In the genomic region with DNA sequence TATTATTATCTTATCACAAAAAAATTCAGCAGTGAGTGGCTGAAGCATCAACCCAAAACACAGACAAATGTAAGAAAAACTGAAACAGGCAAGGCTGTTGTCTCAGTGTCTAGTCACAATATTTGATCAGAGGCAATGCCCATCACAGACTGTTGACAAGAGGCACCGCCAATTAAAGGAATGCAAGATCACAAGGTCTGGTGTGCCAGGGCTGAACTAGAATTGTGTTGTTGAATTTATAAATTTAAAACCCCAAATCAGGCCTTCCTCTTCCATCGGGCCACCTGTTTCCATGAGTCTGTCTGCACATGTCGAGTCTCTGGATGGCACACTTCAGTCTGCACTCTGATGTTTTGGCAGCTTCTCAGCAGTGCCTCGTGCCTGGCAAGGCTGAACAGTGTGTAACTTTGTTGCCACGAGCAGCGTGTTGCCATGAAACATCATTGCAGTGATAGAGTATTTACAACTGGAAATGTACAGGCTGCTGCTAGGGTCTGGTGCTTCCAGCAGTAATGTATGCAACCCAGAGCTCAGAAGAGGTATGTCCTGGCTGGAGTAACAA, we compare ENCODE assay signal across 10 mouse cellular contexts.
DNase-seq lines count a peak whose midpoint lies in the region; ATAC-seq and TF ChIP-seq lines count a peak whose summit lies in the region.
"Had no signal": no experiment of that assay in that cellular context is flagged by ENCODE, and none has a peak within 500 bp of the region (broad histone marks: within the 10 kb centered on the region; RNA-seq: fewer than 3 reads in every experiment).

No protein-coding gene starts in this region.

- no peak for TF ChIP-seq CTCF in heart, adult 2 months (IDR thresholded peaks at IDR 0.05)
- no peak for TF ChIP-seq CTCF in lung, postnatal 0 days (IDR thresholded peaks at IDR 0.05)

- 48% methylated on average over 6 of the region's 6 CpGs for WGBS in heart, adult 2 months
- WGBS in heart, embryonic 15.5 days = 45% methylated on average over 6 of the region's 6 CpGs
- WGBS in lung, postnatal 0 days = 33% methylated on average over 6 of the region's 6 CpGs

- H3K4me3 ChIP-seq in heart, adult 2 months = no peak overlapping the region
- H3K4me3 ChIP-seq in heart, embryonic 15.5 days = no peak overlapping the region
- no peak overlapping the region for H3K4me3 ChIP-seq in lung, postnatal 0 days (ENCODE audit: low read depth, low read length)
- H3K4me3 ChIP-seq: liver, embryonic 13.5 days had no signal

- no peak overlapping the region for H3K27ac ChIP-seq in heart, adult 2 months
- H3K27ac ChIP-seq in heart, embryonic 15.5 days = no peak overlapping the region
- H3K27ac ChIP-seq in lung, postnatal 0 days (ENCODE audit: low read length) = no peak overlapping the region
- H3K27ac ChIP-seq: kidney, postnatal 0 days; liver, embryonic 13.5 days had no signal

- no peaks in the 10 kb centered on the region for H3K27me3 ChIP-seq in heart, adult 2 months (ENCODE audit: control insufficient read depth, insufficient read depth, low read length)
- no peaks in the 10 kb centered on the region for H3K27me3 ChIP-seq in heart, embryonic 15.5 days
- no peaks in the 10 kb centered on the region for H3K27me3 ChIP-seq in lung, postnatal 0 days (replicated peaks; ENCODE audit: insufficient read depth, low read length)
- H3K27me3 ChIP-seq: liver, embryonic 13.5 days had no signal

- peak; percentile 78 for TF ChIP-seq EP300 in heart, adult 2 months (IDR thresholded peaks at IDR 0.05; ENCODE audit: insufficient read depth, low read depth, low read length)
- no peak for TF ChIP-seq EP300 in lung, postnatal 0 days (IDR thresholded peaks at IDR 0.05)

- no peak overlapping the region for H3K4me2 ChIP-seq in heart, embryonic 15.5 days
- H3K4me2 ChIP-seq in lung, postnatal 0 days (replicated peaks; ENCODE audit: low read depth, low read length) = no peak overlapping the region
- H3K4me2 ChIP-seq: liver, embryonic 13.5 days had no signal

- no peaks in the 10 kb centered on the region for H3K79me2 ChIP-seq in heart, adult 2 months (replicated peaks; ENCODE audit: control insufficient read depth, insufficient read depth, low read length)

- TF ChIP-seq POLR2A in heart, adult 2 months (IDR thresholded peaks at IDR 0.05; ENCODE audit: insufficient read depth, low read depth, low read length) = no peak

- intact Hi-C loops in heart, adult 2 months (cut with DNase I) = no loop called here
- intact Hi-C loops in heart, postnatal 25 days (cut with DNase I) = no loop called here

- H3K4me1 ChIP-seq in heart, adult 2 months (ENCODE audit: control insufficient read depth, insufficient read depth, low read length) = peaks cover 5% of the 10 kb centered on the region
- peaks cover 21% of the 10 kb centered on the region for H3K4me1 ChIP-seq in heart, embryonic 15.5 days (replicated peaks)
- peaks cover 8% of the 10 kb centered on the region; the same call in 1 of the 2 replicates for H3K4me1 ChIP-seq in lung, postnatal 0 days (ENCODE audit: insufficient read depth, low read depth, low read length)

- H3K9ac ChIP-seq in heart, adult 2 months (ENCODE audit: low read depth, low read length) = no peak overlapping the region
- H3K9ac ChIP-seq in heart, embryonic 15.5 days = no peak overlapping the region
- H3K9ac ChIP-seq in lung, postnatal 0 days (replicated peaks; ENCODE audit: low read depth) = no peak overlapping the region
- H3K9ac ChIP-seq: liver, embryonic 13.5 days had no signal

- ATAC-seq in heart, embryonic 15.5 days (replicated peaks; ENCODE audit: insufficient number of reproducible peaks, insufficient read depth, low FRiP score, low read depth) = peak; percentile 56; the same call in 1 of the 2 replicates
- ATAC-seq in lung, postnatal 0 days = peak; percentile 28
- no peak for ATAC-seq in erythroblast, adult 5-6 weeks (replicated peaks; ENCODE audit: low FRiP score, poor library complexity, severe bottlenecking)

- DNase-seq in heart, adult 2 months = peak; percentile 65 to 77
- DNase-seq in heart, postnatal 25 days (ENCODE audit: low spot score) = no peak
- DNase-seq in adrenal gland, postnatal 14 days = peak; percentile 46
- DNase-seq in lung, postnatal 0 days (ENCODE audit: low spot score) = peak; percentile 52
- DNase-seq in thymus, postnatal 10 days (ENCODE audit: low spot score in 2 of 2) = no peak
- DNase-seq in urinary bladder, adult 18-20 months (ENCODE audit: low spot score in 2 of 2) = no peak
- DNase-seq: liver, embryonic 13.5 days had no signal

- H3K36me3 ChIP-seq in heart, adult 2 months (ENCODE audit: control insufficient read depth, insufficient read depth, low read length) = no peaks in the 10 kb centered on the region
- H3K36me3 ChIP-seq in heart, embryonic 15.5 days = no peaks in the 10 kb centered on the region
- no peaks in the 10 kb centered on the region for H3K36me3 ChIP-seq in lung, postnatal 0 days (ENCODE audit: insufficient read depth, low read length)
- H3K36me3 ChIP-seq: liver, embryonic 13.5 days had no signal

- H3K9me3 ChIP-seq in heart, embryonic 15.5 days (replicated peaks) = no peaks in the 10 kb centered on the region
- H3K9me3 ChIP-seq in lung, postnatal 0 days (ENCODE audit: low read length) = no peaks in the 10 kb centered on the region
- H3K9me3 ChIP-seq: liver, embryonic 13.5 days had no signal

Comparison
In these comparisons a context has a peak if more than half of its experiments do, and no peak if none do; other contexts are left out.
1. DNase-seq: peak in heart, adult 2 months (2 of 2), adrenal gland, postnatal 14 days (single experiment) and lung, postnatal 0 days (single experiment); none in heart, postnatal 25 days (single experiment), thymus, postnatal 10 days (0 of 2) and urinary bladder, adult 18-20 months (0 of 2).